11 mouse cellular contexts compared by ENCODE assay signal in the genomic region with DNA sequence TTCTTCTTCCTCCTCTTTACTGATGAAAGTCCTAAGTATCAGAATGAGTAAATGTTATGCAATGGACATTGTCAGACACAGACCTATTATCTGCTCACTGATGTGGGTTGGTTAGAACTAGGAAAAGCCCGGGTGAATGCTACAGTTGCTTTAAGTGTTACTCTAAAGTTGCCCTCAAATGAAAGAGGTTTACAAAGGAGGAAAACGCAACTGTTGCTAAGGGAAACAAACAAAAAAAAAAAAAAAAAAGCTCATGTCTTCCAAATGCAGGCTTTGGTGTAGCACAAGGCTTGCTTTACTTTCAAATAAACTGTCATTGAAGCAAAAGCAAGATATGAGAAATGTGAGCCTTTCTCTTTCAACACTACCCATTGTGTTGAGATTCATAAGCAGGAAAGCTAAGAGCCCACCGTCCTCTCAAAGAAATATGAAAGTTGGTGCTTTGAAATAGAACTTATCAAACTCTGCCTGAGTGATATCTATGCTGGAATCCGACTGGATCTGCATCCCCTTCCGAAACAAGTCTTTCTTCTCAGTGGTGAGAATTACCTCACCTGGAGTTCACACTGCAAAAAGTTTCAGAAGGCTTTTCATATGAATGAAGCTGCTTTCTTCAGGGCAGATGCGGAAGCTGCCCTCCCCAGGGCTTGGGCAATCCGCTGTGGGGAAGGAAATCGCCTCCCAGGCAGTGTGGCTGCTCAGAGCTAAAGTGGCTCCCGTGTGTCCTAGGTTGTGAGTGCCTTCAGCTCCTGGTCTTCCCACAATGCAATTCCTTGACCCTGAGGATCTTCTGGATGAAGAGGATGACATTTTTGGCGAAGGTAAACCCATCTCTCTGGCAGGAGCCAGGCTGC. TPM values are rescaled to one million over a fixed set of nuclear protein-coding genes. Genes with fewer than 3 reads are reported as not detected.
DNase-seq lines count a peak whose midpoint lies in the region; ATAC-seq and TF ChIP-seq lines count a peak whose summit lies in the region.
"Had no signal": no experiment of that assay in that cellular context is flagged by ENCODE, and none has a peak within 500 bp of the region (broad histone marks: within the 10 kb centered on the region; RNA-seq: fewer than 3 reads in every experiment).

No protein-coding gene starts in this region.

- H3K9ac ChIP-seq in forebrain, embryonic 11.5 days (ENCODE audit: low read length) = no peak overlapping the region
- H3K9ac ChIP-seq in forebrain, embryonic 13.5 days = no peak overlapping the region
- no peak overlapping the region for H3K9ac ChIP-seq in liver, embryonic 15.5 days

- 71% methylated on average over 10 of the region's 10 CpGs for WGBS in forebrain, embryonic 11.5 days
- 67% methylated on average over 10 of the region's 10 CpGs for whole genome bisulfite sequencing in forebrain, embryonic 13.5 days
- WGBS in liver, embryonic 15.5 days (ENCODE audit: insufficient replicate concordance) = 41% methylated on average over 10 of the region's 10 CpGs
- WGBS in spleen, adult 2 months = 12% methylated on average over 10 of the region's 10 CpGs

- peak; percentile 42 for DNase-seq in forebrain, embryonic 11.5 days (ENCODE audit: low spot score)
- DNase-seq in CD4-positive, CD25-positive, alpha-beta regulatory T cell, adult 2 months (ENCODE audit: low read depth, low spot score) = peak; percentile 71
- peak; percentile 61 to 78 for DNase-seq in spleen, adult 2 months (ENCODE audit: low read depth in 1 of 2, low spot score in 2 of 2)
- DNase-seq in left cerebral cortex, adult 9 months (ENCODE audit: low spot score in 2 of 2) = no peak
- no peak for DNase-seq in frontal cortex, postnatal 14 days (ENCODE audit: low spot score in 2 of 2)
- no peak for DNase-seq in embryo, embryonic 10.5 days (ENCODE audit: low spot score)
- DNase-seq: cerebellum, adult 11-12 months; kidney, adult 8-10 months; right cerebral cortex, postnatal 25 days had no signal

- ATAC-seq in forebrain, embryonic 11.5 days (replicated peaks; ENCODE audit: low FRiP score) = no peak
- ATAC-seq in forebrain, embryonic 13.5 days = no peak
- no peak for ATAC-seq in liver, embryonic 15.5 days (ENCODE audit: insufficient read depth)

- no peaks in the 10 kb centered on the region for H3K36me3 ChIP-seq in forebrain, embryonic 11.5 days (ENCODE audit: control insufficient read depth, insufficient read depth, low read length)
- no peaks in the 10 kb centered on the region for H3K36me3 ChIP-seq in forebrain, embryonic 13.5 days (ENCODE audit: poor library complexity, severe bottlenecking)
- no peaks in the 10 kb centered on the region for H3K36me3 ChIP-seq in liver, embryonic 15.5 days (replicated peaks)
- H3K36me3 ChIP-seq in spleen, adult 2 months (ENCODE audit: control insufficient read depth, insufficient read depth, low read length) = peaks cover 5% of the 10 kb centered on the region; the same call in 1 of the 2 replicates

- H3K27me3 ChIP-seq in forebrain, embryonic 11.5 days (ENCODE audit: control insufficient read depth, insufficient read depth, low read length) = no peaks in the 10 kb centered on the region
- no peaks in the 10 kb centered on the region for H3K27me3 ChIP-seq in forebrain, embryonic 13.5 days
- H3K27me3 ChIP-seq in liver, embryonic 15.5 days = no peaks in the 10 kb centered on the region
- no peaks in the 10 kb centered on the region for H3K27me3 ChIP-seq in spleen, adult 2 months (ENCODE audit: control insufficient read depth, insufficient read depth, low read length)

- TF ChIP-seq CTCF in spleen, adult 2 months (IDR thresholded peaks at IDR 0.05; ENCODE audit: extremely low read depth, insufficient read depth, insufficient read length, insufficient replicate concordance) = no peak

- H3K4me1 ChIP-seq in forebrain, embryonic 11.5 days (replicated peaks; ENCODE audit: control insufficient read depth, insufficient read depth, low read length) = peaks cover 6% of the 10 kb centered on the region; the same call in 1 of the 2 replicates
- H3K4me1 ChIP-seq in forebrain, embryonic 13.5 days = peaks cover 9% of the 10 kb centered on the region; the same call in 1 of the 2 replicates
- peaks cover 11% of the 10 kb centered on the region for H3K4me1 ChIP-seq in liver, embryonic 15.5 days (replicated peaks)
- H3K4me1 ChIP-seq in spleen, adult 2 months (ENCODE audit: control insufficient read depth, insufficient read depth, insufficient read length) = peaks cover 21% of the 10 kb centered on the region; the same call in 1 of the 2 replicates

- TF ChIP-seq POLR2A in spleen, adult 2 months (IDR thresholded peaks at IDR 0.05; ENCODE audit: low read depth, low read length) = peak; percentile 97

- no peaks in the 10 kb centered on the region for H3K9me3 ChIP-seq in forebrain, embryonic 11.5 days (ENCODE audit: control insufficient read depth, low read length)
- no peaks in the 10 kb centered on the region for H3K9me3 ChIP-seq in forebrain, embryonic 13.5 days (replicated peaks)
- H3K9me3 ChIP-seq in liver, embryonic 15.5 days (replicated peaks) = no peaks in the 10 kb centered on the region

- H3K4me2 ChIP-seq in forebrain, embryonic 11.5 days (ENCODE audit: low read depth, low read length, severe bottlenecking) = no peak overlapping the region
- H3K4me2 ChIP-seq in forebrain, embryonic 13.5 days = no peak overlapping the region
- H3K4me2 ChIP-seq in liver, embryonic 15.5 days = 0 out of 2 replicates have a peak overlapping the region, but pooled peaks have one; percentile 14

- H3K4me3 ChIP-seq in forebrain, embryonic 11.5 days (ENCODE audit: low read depth, low read length) = no peak overlapping the region
- no peak overlapping the region for H3K4me3 ChIP-seq in forebrain, embryonic 13.5 days
- peak overlapping the region; percentile 20 for H3K4me3 ChIP-seq in liver, embryonic 15.5 days (replicated peaks)
- H3K4me3 ChIP-seq in spleen, adult 2 months (ENCODE audit: extremely low read depth, insufficient read depth, insufficient read length) = peak overlapping the region; percentile 75

- H3K27ac ChIP-seq in forebrain, embryonic 11.5 days (ENCODE audit: low read depth, low read length) = no peak overlapping the region
- H3K27ac ChIP-seq in forebrain, embryonic 13.5 days = no peak overlapping the region
- H3K27ac ChIP-seq in liver, embryonic 15.5 days (replicated peaks) = peak overlapping the region; percentile 34; the same call in 1 of the 2 replicates
- H3K27ac ChIP-seq in spleen, adult 2 months (ENCODE audit: insufficient read depth, low read length) = peak overlapping the region; percentile 98

RNA-seq across cellular contexts. Expression of a gene that starts 32.2 kb away (rescaled TPM):
- 7.3 and 9.5 TPM in 2 replicates for polyA plus RNA-seq in forebrain, embryonic 11.5 days (2014; fragmentation: Nextera tagmentation; extraction: Ambion mirVana)
- 15.8 and 20.0 TPM in 2 replicates for polyA plus RNA-seq in forebrain, embryonic 13.5 days (2015; fragmentation: Nextera tagmentation; extraction: Ambion mirVana)
- 3.1 and 3.2 TPM in 2 replicates for polyA plus RNA-seq in liver, embryonic 15.5 days (2015; fragmentation: Nextera tagmentation; extraction: Ambion mirVana)
- 46.4 and 54.7 TPM in 2 replicates for polyA plus RNA-seq in spleen, adult 2 months (2012; rRNA removed)

Comparison
In these comparisons a context has a peak if more than half of its experiments do, and no peak if none do; other contexts are left out.
1. DNase-seq: peak in forebrain, embryonic 11.5 days (single experiment), CD4-positive, CD25-positive, alpha-beta regulatory T cell, adult 2 months (single experiment) and spleen, adult 2 months (2 of 2); none in left cerebral cortex, adult 9 months (0 of 2), frontal cortex, postnatal 14 days (0 of 2) and embryo, embryonic 10.5 days (single experiment).
2. H3K27ac ChIP-seq: peak in liver, embryonic 15.5 days (single experiment) and spleen, adult 2 months (single experiment); none in forebrain, embryonic 11.5 days (single experiment) and forebrain, embryonic 13.5 days (single experiment).
3. H3K4me3 ChIP-seq: peak in liver, embryonic 15.5 days (single experiment) and spleen, adult 2 months (single experiment); none in forebrain, embryonic 11.5 days (single experiment) and forebrain, embryonic 13.5 days (single experiment).